Mouse (Mus musculus) midbrain, embryonic 13.5 days (tissue): ENCODE data around the gene Grid2. TPM values are rescaled to one million over a fixed set of nuclear protein-coding genes. Genes with fewer than 3 reads are reported as not detected.
A peak's percentile ranks its signal among the peaks of the same experiment; 100 is the strongest.

Experiments
- ATAC-seq: fragments of 200-750 bp; cut with Nextera tagmentation; 2 replicates; pipeline ENCODE4 v1.8.0; 2017; ENCODE audit warnings: mild to moderate bottlenecking, moderate TSS enrichment, moderate library complexity
- H3K27ac ChIP-seq: fragments of 300-500 bp; sonication (generic); 2 replicates; pipeline ENCODE4 v1.5.1; 2015; ENCODE audit warnings: inconsistent platforms, mild to moderate bottlenecking, moderate library complexity
- H3K27me3 ChIP-seq: fragments of 300-500 bp; sonication (generic); 2 replicates; pipeline ENCODE4 v1.6.1; 2015; ENCODE audit warnings: mild to moderate bottlenecking, inconsistent platforms
- H3K36me3 ChIP-seq: fragments of 300-500 bp; sonication (generic); 2 replicates; pipeline ENCODE4 v1.6.1; 2015; ENCODE audit warnings: mild to moderate bottlenecking, inconsistent platforms
- H3K4me1 ChIP-seq: fragments of 300-500 bp; sonication (generic); replicated peaks from 2 replicates; pipeline ENCODE4 v1.6.1; 2015; ENCODE audit warnings: inconsistent platforms
- H3K4me2 ChIP-seq: fragments of 300-500 bp; sonication (generic); replicated peaks from 2 replicates; pipeline ENCODE4 v1.6.1; 2015; ENCODE audit warnings: moderate library complexity, mild to moderate bottlenecking, inconsistent platforms
- H3K4me3 ChIP-seq: fragments of 300-500 bp; sonication (generic); replicated peaks from 2 replicates; pipeline ENCODE4 v1.5.1; 2015; ENCODE audit warnings: mild to moderate bottlenecking, inconsistent platforms
- H3K9ac ChIP-seq: fragments of 300-500 bp; sonication (generic); replicated peaks from 2 replicates; pipeline ENCODE4 v1.6.1; 2015; ENCODE audit warnings: mild to moderate bottlenecking, inconsistent platforms
- H3K9me3 ChIP-seq: fragments of 300-500 bp; sonication (generic); 2 replicates; pipeline ENCODE4 v1.6.1; 2016; ENCODE audit warnings: mild to moderate bottlenecking, inconsistent platforms
- WGBS: fragments of 180-500 bp; shearing (Covaris S2); methylation state at CpG from one replicate; pipeline ENCODE4 v1.1.7; 2015; 5-methylcytosine and 5-hydroxymethylcytosine counted together
- polyA plus RNA-seq: library from polyadenylated mRNA; unstranded; fragments of >200 nt; fragmentation: Nextera tagmentation; extraction: Ambion mirVana; gene quantifications from 2 replicates; pipeline ENCODE4 v1.2.1, GENCODE M21; 2015

Grid2 gene
- polyA plus RNA-seq, 1 experiment from 2014 or later: 7.6 TPM

GRCm38 (mm10) chr6:63917035-63917570 is 661.4 kb downstream of the Grid2 start:
- 75% methylated on average over 6 of the region's 6 CpGs for WGBS
- ATAC-seq: no peak
- Histone ChIP-seq H3K36me3 (no peaks in the 10 kb centered on the region), H3K9me3 (no peaks in the 10 kb centered on the region), H3K4me1 (no peaks in the 10 kb centered on the region), H3K4me3 (no peak overlapping the region), H3K4me2 (no peak overlapping the region), H3K9ac (no peak overlapping the region), H3K27me3 (no peaks in the 10 kb centered on the region), H3K27ac (no peak overlapping the region)

- Histone ChIP-seq H3K36me3 (no peaks in the 10 kb centered on the region), H3K9ac (no peak overlapping the region), H3K4me2 (no peak overlapping the region), H3K27me3 (no peaks in the 10 kb centered on the region), H3K4me3 (no peak overlapping the region), H3K9me3 (no peaks in the 10 kb centered on the region), H3K4me1 (no peaks in the 10 kb centered on the region), H3K27ac (no peak overlapping the region)
- WGBS: 93% methylated on average over 6 of the region's 6 CpGs
- no peak for ATAC-seq
Measured at GRCm38 (mm10) chr6:63921951-63922350, 666.3 kb downstream of the Grid2 start.

GRCm38 (mm10) chr6:63931201-63931600 is 675.5 kb downstream of the Grid2 start:
- H3K27me3 ChIP-seq: no peaks in the 10 kb centered on the region
- H3K9ac ChIP-seq: no peak overlapping the region
- ATAC-seq: no peak
- no peaks in the 10 kb centered on the region for H3K9me3 ChIP-seq
- no peak overlapping the region for H3K27ac ChIP-seq
- no peak overlapping the region for H3K4me2 ChIP-seq
- no peaks in the 10 kb centered on the region for H3K4me1 ChIP-seq
- no peaks in the 10 kb centered on the region for H3K36me3 ChIP-seq
- no peak overlapping the region for H3K4me3 ChIP-seq

- Histone ChIP-seq H3K4me2 (no peak overlapping the region), H3K27me3 (no peaks in the 10 kb centered on the region), H3K9me3 (no peaks in the 10 kb centered on the region), H3K9ac (no peak overlapping the region), H3K36me3 (no peaks in the 10 kb centered on the region), H3K27ac (no peak overlapping the region), H3K4me1 (no peaks in the 10 kb centered on the region), H3K4me3 (no peak overlapping the region)
- no peak for ATAC-seq
- WGBS: 53% methylated on average over 5 of the region's 5 CpGs
Measured at GRCm38 (mm10) chr6:63946721-63947120, 691.0 kb downstream of the Grid2 start.

GRCm38 (mm10) chr6:63963789-63964188 is 708.1 kb downstream of the Grid2 start:
- WGBS: 74% methylated on average over 3 of the region's 3 CpGs
- Histone ChIP-seq H3K4me3 (no peak overlapping the region), H3K36me3 (no peaks in the 10 kb centered on the region), H3K27me3 (no peaks in the 10 kb centered on the region), H3K9me3 (no peaks in the 10 kb centered on the region), H3K27ac (no peak overlapping the region), H3K4me2 (no peak overlapping the region), H3K9ac (no peak overlapping the region), H3K4me1 (peaks cover 11% of the 10 kb centered on the region; the same call in 1 of the 2 replicates)
- peak; percentile 68 for ATAC-seq

GRCm38 (mm10) chr6:63964269-63964668 is 708.6 kb downstream of the Grid2 start:
- ATAC-seq: peak; percentile 55; the same call in 1 of the 2 replicates
- 81% methylated on average over 6 of the region's 6 CpGs for WGBS
- Histone ChIP-seq H3K27ac (no peak overlapping the region), H3K4me3 (no peak overlapping the region), H3K4me1 (peaks cover 11% of the 10 kb centered on the region; the same call in 1 of the 2 replicates), H3K36me3 (no peaks in the 10 kb centered on the region), H3K9ac (no peak overlapping the region), H3K27me3 (no peaks in the 10 kb centered on the region), H3K4me2 (no peak overlapping the region), H3K9me3 (no peaks in the 10 kb centered on the region)

- H3K9ac ChIP-seq: no peak overlapping the region
- peaks cover 11% of the 10 kb centered on the region; the same call in 1 of the 2 replicates for H3K4me1 ChIP-seq
- no peaks in the 10 kb centered on the region for H3K36me3 ChIP-seq
- H3K27me3 ChIP-seq: no peaks in the 10 kb centered on the region
- 61% methylated on average over 2 of the region's 2 CpGs for whole genome bisulfite sequencing
- no peak for ATAC-seq
- H3K27ac ChIP-seq: no peak overlapping the region
- H3K9me3 ChIP-seq: no peaks in the 10 kb centered on the region
- H3K4me2 ChIP-seq: no peak overlapping the region
- no peak overlapping the region for H3K4me3 ChIP-seq
Measured at GRCm38 (mm10) chr6:63964735-63965134, 709.1 kb downstream of the Grid2 start.

GRCm38 (mm10) chr6:64046084-64046483 is 790.4 kb downstream of the Grid2 start:
- WGBS: 61% methylated on average over 2 of the region's 2 CpGs
- H3K27ac ChIP-seq: no peak overlapping the region
- no peaks in the 10 kb centered on the region for H3K27me3 ChIP-seq
- H3K9ac ChIP-seq: no peak overlapping the region
- H3K4me1 ChIP-seq: 0 out of 2 replicates have a peak, but pooled peaks cover 3% of the 10 kb centered on the region
- no peaks in the 10 kb centered on the region for H3K36me3 ChIP-seq
- H3K9me3 ChIP-seq: no peaks in the 10 kb centered on the region
- H3K4me2 ChIP-seq: no peak overlapping the region
- no peak overlapping the region for H3K4me3 ChIP-seq
- ATAC-seq: no peak

- H3K4me3 ChIP-seq: no peak overlapping the region
- no peak overlapping the region for H3K4me2 ChIP-seq
- no peak overlapping the region for H3K9ac ChIP-seq
- no peaks in the 10 kb centered on the region for H3K27me3 ChIP-seq
- H3K27ac ChIP-seq: no peak overlapping the region
- H3K36me3 ChIP-seq: no peaks in the 10 kb centered on the region
- no peak for ATAC-seq
- H3K4me1 ChIP-seq: 0 out of 2 replicates have a peak, but pooled peaks cover 3% of the 10 kb centered on the region
- H3K9me3 ChIP-seq: no peaks in the 10 kb centered on the region
- WGBS: 74% methylated on average over 1 of the region's 1 CpGs
Measured at GRCm38 (mm10) chr6:64046732-64047131, 791.1 kb downstream of the Grid2 start.

GRCm38 (mm10) chr6:64047950-64048349 is 792.3 kb downstream of the Grid2 start:
- no peaks in the 10 kb centered on the region for H3K9me3 ChIP-seq
- 93% methylated on average over 5 of the region's 5 CpGs for WGBS
- H3K4me2 ChIP-seq: no peak overlapping the region
- H3K27me3 ChIP-seq: no peaks in the 10 kb centered on the region
- no peak overlapping the region for H3K4me3 ChIP-seq
- H3K9ac ChIP-seq: no peak overlapping the region
- 0 out of 2 replicates have a peak, but pooled peaks cover 3% of the 10 kb centered on the region for H3K4me1 ChIP-seq
- H3K36me3 ChIP-seq: no peaks in the 10 kb centered on the region
- H3K27ac ChIP-seq: no peak overlapping the region
- no peak for ATAC-seq

- H3K36me3 ChIP-seq: no peaks in the 10 kb centered on the region
- no peaks in the 10 kb centered on the region for H3K9me3 ChIP-seq
- 0 out of 2 replicates have a peak overlapping the region, but pooled peaks have one; percentile 3 for H3K4me2 ChIP-seq
- peak overlapping the region; percentile 4; the same call in 1 of the 2 replicates for H3K27ac ChIP-seq
- peak; percentile 68; the same call in 1 of the 2 replicates for ATAC-seq
- H3K27me3 ChIP-seq: no peaks in the 10 kb centered on the region
- no peak overlapping the region for H3K9ac ChIP-seq
- H3K4me3 ChIP-seq: no peak overlapping the region
- 0 out of 2 replicates have a peak, but pooled peaks cover 4% of the 10 kb centered on the region for H3K4me1 ChIP-seq
- WGBS: 34% methylated on average over 7 of the region's 7 CpGs
Measured at GRCm38 (mm10) chr6:64063858-64064257, 808.2 kb downstream of the Grid2 start.

- H3K4me1 ChIP-seq: 0 out of 2 replicates have a peak, but pooled peaks cover 4% of the 10 kb centered on the region
- no peak overlapping the region for H3K4me3 ChIP-seq
- no peaks in the 10 kb centered on the region for H3K36me3 ChIP-seq
- H3K27me3 ChIP-seq: no peaks in the 10 kb centered on the region
- H3K9me3 ChIP-seq: no peaks in the 10 kb centered on the region
- WGBS: 36% methylated on average over 2 of the region's 2 CpGs
- no peak overlapping the region for H3K27ac ChIP-seq
- no peak overlapping the region for H3K9ac ChIP-seq
- H3K4me2 ChIP-seq: no peak overlapping the region
- peak; percentile 56; the same call in 1 of the 2 replicates for ATAC-seq
Measured at GRCm38 (mm10) chr6:64064704-64065103, 809.0 kb downstream of the Grid2 start.

- H3K4me3 ChIP-seq: no peak overlapping the region
- H3K36me3 ChIP-seq: no peaks in the 10 kb centered on the region
- H3K4me2 ChIP-seq: no peak overlapping the region
- H3K27me3 ChIP-seq: no peaks in the 10 kb centered on the region
- H3K27ac ChIP-seq: no peak overlapping the region
- no peak overlapping the region for H3K9ac ChIP-seq
- no peak for ATAC-seq
- no peaks in the 10 kb centered on the region for H3K9me3 ChIP-seq
- WGBS: 79% methylated on average over 2 of the region's 2 CpGs
- no peaks in the 10 kb centered on the region for H3K4me1 ChIP-seq
Measured at GRCm38 (mm10) chr6:64073406-64073805, 817.7 kb downstream of the Grid2 start.
